Mouse (Mus musculus): Measurements from ENCODE around the gene Wwc2. TPM values are rescaled to one million over a fixed set of nuclear protein-coding genes. Genes with fewer than 3 reads are reported as not detected.

Wwc2 gene
- polyA plus RNA-seq, 1 experiment from 2014 or later: 16.7 TPM

- 85% methylated on average over 8 of the region's 8 CpGs for WGBS
- no peak overlapping the region for H3K27ac ChIP-seq (ENCODE audit: low read length)
- H3K9ac ChIP-seq (replicated peaks; ENCODE audit: low read length): no peak overlapping the region
- H3K36me3 ChIP-seq (ENCODE audit: insufficient read depth, low read length): peaks cover 55% of the 10 kb centered on the region
- H3K9me3 ChIP-seq (ENCODE audit: low read length): no peaks in the 10 kb centered on the region
- H3K4me2 ChIP-seq (replicated peaks; ENCODE audit: low read depth, low read length): no peak overlapping the region
- peaks cover 17% of the 10 kb centered on the region; the same call in 1 of the 2 replicates for H3K4me1 ChIP-seq (ENCODE audit: insufficient read depth, low read length)
- no peaks in the 10 kb centered on the region for H3K27me3 ChIP-seq (ENCODE audit: insufficient read depth, low read length)
- no peak overlapping the region for H3K4me3 ChIP-seq (ENCODE audit: low read length)
- ATAC-seq (ENCODE audit: low FRiP score, low TSS enrichment): no peak
Observed at GRCm38 (mm10) chr8:47849842-47850241, 140.9 kb downstream of the Wwc2 start.

- Histone ChIP-seq H3K4me2 (replicated peaks; ENCODE audit: low read depth, low read length) (no peak overlapping the region), H3K4me3 (ENCODE audit: low read length) (no peak overlapping the region), H3K4me1 (ENCODE audit: insufficient read depth, low read length) (peaks cover 15% of the 10 kb centered on the region; the same call in 1 of the 2 replicates), H3K27ac (ENCODE audit: low read length) (no peak overlapping the region), H3K9ac (replicated peaks; ENCODE audit: low read length) (no peak overlapping the region), H3K36me3 (ENCODE audit: insufficient read depth, low read length) (peaks cover 61% of the 10 kb centered on the region), H3K27me3 (ENCODE audit: insufficient read depth, low read length) (no peaks in the 10 kb centered on the region), H3K9me3 (ENCODE audit: low read length) (no peaks in the 10 kb centered on the region)
- 91% methylated on average over 6 of the region's 6 CpGs for WGBS
- ATAC-seq (ENCODE audit: low FRiP score, low TSS enrichment): no peak
Observed at GRCm38 (mm10) chr8:47847931-47848330, 142.8 kb downstream of the Wwc2 start.

GRCm38 (mm10) chr8:47847161-47847560 lies 143.6 kb downstream of the Wwc2 start:
- H3K4me2 ChIP-seq (replicated peaks; ENCODE audit: low read depth, low read length): no peak overlapping the region
- ATAC-seq (ENCODE audit: low FRiP score, low TSS enrichment): no peak
- no peaks in the 10 kb centered on the region for H3K27me3 ChIP-seq (ENCODE audit: insufficient read depth, low read length)
- H3K9ac ChIP-seq (replicated peaks; ENCODE audit: low read length): no peak overlapping the region
- 94% methylated on average over 14 of the region's 14 CpGs for whole genome bisulfite sequencing
- no peak overlapping the region for H3K27ac ChIP-seq (ENCODE audit: low read length)
- no peak overlapping the region for H3K4me3 ChIP-seq (ENCODE audit: low read length)
- H3K36me3 ChIP-seq (ENCODE audit: insufficient read depth, low read length): peaks cover 68% of the 10 kb centered on the region
- no peaks in the 10 kb centered on the region for H3K9me3 ChIP-seq (ENCODE audit: low read length)
- peaks cover 8% of the 10 kb centered on the region; the same call in 1 of the 2 replicates for H3K4me1 ChIP-seq (ENCODE audit: insufficient read depth, low read length)

GRCm38 (mm10) chr8:47845956-47846355 lies 144.8 kb downstream of the Wwc2 start:
- Histone ChIP-seq H3K27ac (ENCODE audit: low read length) (no peak overlapping the region), H3K9me3 (ENCODE audit: low read length) (no peaks in the 10 kb centered on the region), H3K27me3 (ENCODE audit: insufficient read depth, low read length) (no peaks in the 10 kb centered on the region), H3K4me2 (replicated peaks; ENCODE audit: low read depth, low read length) (no peak overlapping the region), H3K4me3 (ENCODE audit: low read length) (no peak overlapping the region), H3K9ac (replicated peaks; ENCODE audit: low read length) (no peak overlapping the region), H3K36me3 (ENCODE audit: insufficient read depth, low read length) (peaks cover 74% of the 10 kb centered on the region), H3K4me1 (ENCODE audit: insufficient read depth, low read length) (no peaks in the 10 kb centered on the region)
- peak; percentile 17; the same call in 1 of the 2 replicates for ATAC-seq (ENCODE audit: low FRiP score, low TSS enrichment)
- 43% methylated on average over 13 of the region's 13 CpGs for WGBS

- Histone ChIP-seq H3K9me3 (ENCODE audit: low read length) (peaks cover 6% of the 10 kb centered on the region; the same call in 1 of the 2 replicates), H3K27ac (ENCODE audit: low read length) (no peak overlapping the region), H3K27me3 (ENCODE audit: insufficient read depth, low read length) (no peaks in the 10 kb centered on the region), H3K36me3 (ENCODE audit: insufficient read depth, low read length) (peaks cover 72% of the 10 kb centered on the region), H3K4me3 (ENCODE audit: low read length) (no peak overlapping the region), H3K4me2 (replicated peaks; ENCODE audit: low read depth, low read length) (no peak overlapping the region), H3K4me1 (ENCODE audit: insufficient read depth, low read length) (no peaks in the 10 kb centered on the region), H3K9ac (replicated peaks; ENCODE audit: low read length) (no peak overlapping the region)
- 98% methylated on average over 10 of the region's 10 CpGs for WGBS
- no peak for ATAC-seq (ENCODE audit: low FRiP score, low TSS enrichment)
Observed at GRCm38 (mm10) chr8:47843651-47844050, 147.1 kb downstream of the Wwc2 start.

- 81% methylated on average over 7 of the region's 7 CpGs for WGBS
- H3K36me3 ChIP-seq (ENCODE audit: insufficient read depth, low read length): peaks cover 66% of the 10 kb centered on the region
- H3K4me2 ChIP-seq (replicated peaks; ENCODE audit: low read depth, low read length): no peak overlapping the region
- H3K4me1 ChIP-seq (ENCODE audit: insufficient read depth, low read length): no peaks in the 10 kb centered on the region
- no peak overlapping the region for H3K27ac ChIP-seq (ENCODE audit: low read length)
- H3K4me3 ChIP-seq (ENCODE audit: low read length): no peak overlapping the region
- peaks cover 6% of the 10 kb centered on the region; the same call in 1 of the 2 replicates for H3K9me3 ChIP-seq (ENCODE audit: low read length)
- no peak overlapping the region for H3K9ac ChIP-seq (replicated peaks; ENCODE audit: low read length)
- no peaks in the 10 kb centered on the region for H3K27me3 ChIP-seq (ENCODE audit: insufficient read depth, low read length)
- no peak for ATAC-seq (ENCODE audit: low FRiP score, low TSS enrichment)
Observed at GRCm38 (mm10) chr8:47843063-47843462, 147.7 kb downstream of the Wwc2 start.

- H3K36me3 ChIP-seq (ENCODE audit: insufficient read depth, low read length): peaks cover 35% of the 10 kb centered on the region
- no peak overlapping the region for H3K27ac ChIP-seq (ENCODE audit: low read length)
- no peak for ATAC-seq (ENCODE audit: low FRiP score, low TSS enrichment)
Observed at GRCm38 (mm10) chr8:47833944-47834343, 156.8 kb downstream of the Wwc2 start.

GRCm38 (mm10) chr8:47832616-47833015 lies 158.1 kb downstream of the Wwc2 start:
- WGBS: 80% methylated on average over 6 of the region's 6 CpGs
- no peaks in the 10 kb centered on the region for H3K27me3 ChIP-seq (ENCODE audit: insufficient read depth, low read length)
- H3K36me3 ChIP-seq (ENCODE audit: insufficient read depth, low read length): peaks cover 40% of the 10 kb centered on the region
- no peak overlapping the region for H3K27ac ChIP-seq (ENCODE audit: low read length)
- 0 out of 2 replicates have a peak, but pooled peaks cover 11% of the 10 kb centered on the region for H3K4me1 ChIP-seq (ENCODE audit: insufficient read depth, low read length)
- H3K9ac ChIP-seq (replicated peaks; ENCODE audit: low read length): no peak overlapping the region
- no peak overlapping the region for H3K4me2 ChIP-seq (replicated peaks; ENCODE audit: low read depth, low read length)
- H3K4me3 ChIP-seq (ENCODE audit: low read length): no peak overlapping the region
- no peak for ATAC-seq (ENCODE audit: low FRiP score, low TSS enrichment)
- H3K9me3 ChIP-seq (ENCODE audit: low read length): no peaks in the 10 kb centered on the region

More at GRCm38 (mm10) chr8:47833944-47834343, 156.8 kb downstream of the Wwc2 start:
- H3K27me3 ChIP-seq (ENCODE audit: insufficient read depth, low read length): no peaks in the 10 kb centered on the region
- H3K9me3 ChIP-seq (ENCODE audit: low read length): no peaks in the 10 kb centered on the region
- no peaks in the 10 kb centered on the region for H3K4me1 ChIP-seq (ENCODE audit: insufficient read depth, low read length)
- no peak overlapping the region for H3K4me3 ChIP-seq (ENCODE audit: low read length)
- no peak overlapping the region for H3K9ac ChIP-seq (replicated peaks; ENCODE audit: low read length)
- WGBS: 46% methylated on average over 1 of the region's 1 CpGs
- H3K4me2 ChIP-seq (replicated peaks; ENCODE audit: low read depth, low read length): no peak overlapping the region

GRCm38 (mm10) chr8:47826911-47827310 lies 163.8 kb downstream of the Wwc2 start:
- Histone ChIP-seq H3K27me3 (ENCODE audit: insufficient read depth, low read length) (no peaks in the 10 kb centered on the region), H3K4me3 (ENCODE audit: low read length) (no peak overlapping the region), H3K27ac (ENCODE audit: low read length) (no peak overlapping the region), H3K9me3 (ENCODE audit: low read length) (no peaks in the 10 kb centered on the region), H3K36me3 (ENCODE audit: insufficient read depth, low read length) (peaks cover 35% of the 10 kb centered on the region), H3K4me1 (ENCODE audit: insufficient read depth, low read length) (peaks cover 14% of the 10 kb centered on the region; the same call in 1 of the 2 replicates), H3K9ac (replicated peaks; ENCODE audit: low read length) (no peak overlapping the region), H3K4me2 (replicated peaks; ENCODE audit: low read depth, low read length) (no peak overlapping the region)
- WGBS: 58% methylated on average over 9 of the region's 9 CpGs
- peak; percentile 70; the same call in 1 of the 2 replicates for ATAC-seq (ENCODE audit: low FRiP score, low TSS enrichment)

GRCm38 (mm10) chr8:47825596-47825995 lies 165.1 kb downstream of the Wwc2 start:
- Histone ChIP-seq H3K4me2 (replicated peaks; ENCODE audit: low read depth, low read length) (no peak overlapping the region), H3K9me3 (ENCODE audit: low read length) (no peaks in the 10 kb centered on the region), H3K4me3 (ENCODE audit: low read length) (no peak overlapping the region), H3K27ac (ENCODE audit: low read length) (peak overlapping the region; percentile 38; the same call in 1 of the 2 replicates), H3K36me3 (ENCODE audit: insufficient read depth, low read length) (peaks cover 24% of the 10 kb centered on the region), H3K9ac (replicated peaks; ENCODE audit: low read length) (no peak overlapping the region), H3K27me3 (ENCODE audit: insufficient read depth, low read length) (no peaks in the 10 kb centered on the region), H3K4me1 (ENCODE audit: insufficient read depth, low read length) (peaks cover 14% of the 10 kb centered on the region; the same call in 1 of the 2 replicates)
- 0 out of 2 replicates have a peak, but pooled peaks have one; percentile 16 for ATAC-seq (ENCODE audit: low FRiP score, low TSS enrichment)
- 32% methylated on average over 5 of the region's 5 CpGs for WGBS
